Mouse (Mus musculus): Measurements from ENCODE around the gene Rd3l. TPM values are rescaled to one million over a fixed set of nuclear protein-coding genes. Genes with fewer than 3 reads are reported as not detected.
A peak's percentile ranks its signal among the peaks of the same experiment; 100 is the strongest.

Rd3l gene
- not detected in 2 replicates for polyA plus RNA-seq (2015; fragmentation: Nextera tagmentation; extraction: Ambion mirVana)

- Histone ChIP-seq H3K27ac (no peak within 1 kb of the TSS), H3K4me1 (peaks cover 16% of the 10 kb centered on the region), H3K4me2 (replicated peaks) (no peak within 1 kb of the TSS), H3K9me3 (no peaks in the 10 kb centered on the region), H3K36me3 (no peaks in the 10 kb centered on the region), H3K4me3 (no peak within 1 kb of the TSS), H3K27me3 (no peaks in the 10 kb centered on the region), H3K9ac (no peak within 1 kb of the TSS)
- ATAC-seq (ENCODE audit: low FRiP score, low read depth), result no peak
- WGBS, result 70% methylated on average over 6 of the region's 6 CpGs
Measured at GRCm38 (mm10) chr12:111980887-111981367, at the start of gene Rd3l. Gene Rd3l, minus strand, starts transcription at chr12:111981317.

GRCm38 (mm10) chr12:112027408-112027807 is 46.3 kb upstream of the Rd3l start:
- no peak for ATAC-seq (ENCODE audit: low FRiP score, low read depth)
- no peaks in the 10 kb centered on the region for H3K9me3 ChIP-seq
- no peak overlapping the region for H3K4me2 ChIP-seq (replicated peaks)
- H3K27me3 ChIP-seq, result no peaks in the 10 kb centered on the region
- 80% methylated on average over 4 of the region's 4 CpGs for WGBS
- no peak overlapping the region for H3K9ac ChIP-seq
- H3K27ac ChIP-seq, result no peak overlapping the region
- H3K36me3 ChIP-seq, result no peaks in the 10 kb centered on the region
- H3K4me3 ChIP-seq, result no peak overlapping the region
- H3K4me1 ChIP-seq, result no peaks in the 10 kb centered on the region

DNA sequence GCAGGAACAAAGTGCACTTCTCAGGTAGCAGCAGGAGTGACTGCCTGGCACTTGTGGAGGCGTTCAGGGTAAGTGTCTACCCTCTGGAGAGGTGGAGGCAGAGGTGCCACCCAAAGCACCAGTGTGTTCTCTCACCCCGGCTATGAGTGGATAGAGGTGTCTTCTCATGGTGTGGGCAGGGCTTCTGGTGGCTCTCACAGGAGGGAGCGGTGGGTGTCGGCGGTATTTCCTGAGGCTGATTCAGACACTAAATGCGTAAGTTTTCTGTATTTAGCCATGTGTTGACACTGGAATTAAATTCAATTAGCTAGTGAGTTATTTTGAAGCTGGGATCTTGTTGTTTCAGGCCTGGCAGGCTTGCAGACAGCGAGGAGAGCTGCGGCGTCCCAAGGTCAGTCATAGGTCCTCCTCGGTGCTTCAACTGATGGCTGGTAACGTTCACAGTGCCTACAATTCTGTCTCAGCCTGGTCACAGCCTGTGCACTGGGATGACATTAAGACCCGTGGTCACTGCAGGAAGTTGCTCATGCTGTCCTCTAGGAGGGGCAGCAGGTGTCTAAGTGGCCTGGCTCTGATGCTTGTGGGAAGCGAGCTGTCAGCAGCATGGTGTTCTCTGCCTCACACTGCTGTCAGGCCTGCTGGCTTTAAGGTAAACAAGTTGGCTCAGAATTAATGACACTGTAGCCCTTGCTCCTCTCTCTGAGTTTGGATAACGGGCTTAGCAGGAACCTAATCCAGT is 45.0 kb upstream of the Rd3l start:
- no peaks in the 10 kb centered on the region for H3K4me1 ChIP-seq
- H3K27me3 ChIP-seq, result no peaks in the 10 kb centered on the region
- 74% methylated on average over 14 of the region's 14 CpGs for WGBS
- H3K9ac ChIP-seq, result no peak overlapping the region
- H3K4me3 ChIP-seq, result no peak overlapping the region
- H3K27ac ChIP-seq, result no peak overlapping the region
- H3K36me3 ChIP-seq, result no peaks in the 10 kb centered on the region
- no peak for ATAC-seq (ENCODE audit: low FRiP score, low read depth)
- no peak overlapping the region for H3K4me2 ChIP-seq (replicated peaks)
- H3K9me3 ChIP-seq, result peaks cover 4% of the 10 kb centered on the region

DNA sequence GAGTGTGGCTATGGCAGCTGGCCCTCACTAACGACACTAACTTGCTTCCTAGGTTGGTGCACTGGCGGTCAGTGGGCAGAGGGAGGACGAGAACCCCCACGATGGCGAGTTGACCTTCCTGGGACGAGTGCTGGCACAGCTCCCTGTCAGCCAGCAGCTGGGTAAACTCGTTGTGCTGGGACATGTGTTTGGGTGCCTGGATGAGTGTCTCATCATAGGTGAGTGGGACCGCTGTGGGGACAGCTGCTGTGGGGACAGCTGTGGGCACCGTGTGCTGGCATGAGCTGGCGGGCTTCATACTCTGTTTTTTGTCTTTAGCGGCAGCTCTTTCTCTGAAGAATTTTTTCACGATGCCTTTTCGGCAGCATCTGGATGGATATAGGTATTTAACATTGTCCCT is 44.3 kb upstream of the Rd3l start:
- no peaks in the 10 kb centered on the region for H3K36me3 ChIP-seq
- no peaks in the 10 kb centered on the region for H3K27me3 ChIP-seq
- no peak overlapping the region for H3K9ac ChIP-seq
- no peak for ATAC-seq (ENCODE audit: low FRiP score, low read depth)
- no peak overlapping the region for H3K27ac ChIP-seq
- peaks cover 4% of the 10 kb centered on the region for H3K9me3 ChIP-seq
- H3K4me2 ChIP-seq (replicated peaks), result no peak overlapping the region
- H3K4me3 ChIP-seq, result no peak overlapping the region
- 90% methylated on average over 13 of the region's 13 CpGs for WGBS
- no peaks in the 10 kb centered on the region for H3K4me1 ChIP-seq

GRCm38 (mm10) chr12:112024581-112025310 is 43.6 kb upstream of the Rd3l start:
- H3K9me3 ChIP-seq, result peaks cover 7% of the 10 kb centered on the region
- ATAC-seq (ENCODE audit: low FRiP score, low read depth), result no peak
- H3K4me1 ChIP-seq, result no peaks in the 10 kb centered on the region
- H3K9ac ChIP-seq, result no peak overlapping the region
- WGBS, result 83% methylated on average over 17 of the region's 17 CpGs
- H3K4me3 ChIP-seq, result no peak overlapping the region
- H3K27me3 ChIP-seq, result no peaks in the 10 kb centered on the region
- no peaks in the 10 kb centered on the region for H3K36me3 ChIP-seq
- no peak overlapping the region for H3K27ac ChIP-seq
- no peak overlapping the region for H3K4me2 ChIP-seq (replicated peaks)

DNA sequence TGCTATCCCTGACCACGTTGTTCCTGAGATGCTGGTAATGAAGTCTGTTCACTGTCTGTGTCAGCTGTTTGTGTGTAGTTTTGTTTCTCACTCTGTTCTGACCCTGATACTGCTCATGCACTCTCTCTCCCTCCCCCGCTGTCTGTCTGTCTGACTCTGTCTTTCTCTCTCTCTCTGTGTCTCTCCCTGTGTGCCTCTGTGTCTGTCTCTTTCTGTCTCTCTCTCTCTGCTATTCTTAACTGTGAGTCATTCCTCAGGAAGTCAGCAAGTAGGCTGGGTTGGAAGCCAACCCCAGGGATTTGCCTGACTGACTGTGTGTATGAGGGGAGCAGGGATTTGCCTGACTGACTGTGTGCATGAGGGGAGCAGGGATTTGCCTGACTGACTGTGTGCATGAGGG is 42.2 kb upstream of the Rd3l start:
- 80% methylated on average over 2 of the region's 2 CpGs for WGBS
- Histone ChIP-seq H3K27me3 (no peaks in the 10 kb centered on the region), H3K9ac (no peak overlapping the region), H3K4me2 (replicated peaks) (no peak overlapping the region), H3K9me3 (peaks cover 7% of the 10 kb centered on the region), H3K36me3 (no peaks in the 10 kb centered on the region), H3K4me3 (no peak overlapping the region), H3K27ac (no peak overlapping the region), H3K4me1 (no peaks in the 10 kb centered on the region)
- no peak for ATAC-seq (ENCODE audit: low FRiP score, low read depth)

DNA sequence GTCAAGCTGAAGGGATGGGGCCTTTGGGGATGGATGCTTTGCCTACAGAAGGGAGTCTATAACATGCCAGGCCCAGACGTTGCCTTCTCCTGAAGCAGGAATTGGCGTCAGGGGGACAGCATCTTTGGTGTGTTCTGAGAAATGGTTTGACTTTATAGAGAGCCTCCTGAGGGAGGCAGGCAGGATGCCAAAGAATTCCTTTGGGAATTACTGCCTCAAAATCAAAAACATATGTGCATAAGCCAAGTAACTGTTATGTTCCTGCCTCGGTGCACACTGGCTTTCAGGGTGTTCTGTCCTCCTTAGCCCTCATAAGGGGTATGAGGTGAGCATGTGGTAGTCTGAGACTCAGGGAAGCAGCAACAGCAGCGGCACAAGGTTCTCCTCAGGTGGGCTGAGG is 35.2 kb upstream of the Rd3l start:
- H3K4me2 ChIP-seq (replicated peaks), result no peak overlapping the region
- peak overlapping the region; percentile 79; the same call in 1 of the 2 replicates for H3K27ac ChIP-seq
- H3K4me3 ChIP-seq, result no peak overlapping the region
- H3K9me3 ChIP-seq, result peaks cover 7% of the 10 kb centered on the region
- peaks cover 14% of the 10 kb centered on the region for H3K4me1 ChIP-seq
- WGBS, result 21% methylated on average over 4 of the region's 4 CpGs
- no peak for ATAC-seq (ENCODE audit: low FRiP score, low read depth)
- no peak overlapping the region for H3K9ac ChIP-seq
- H3K27me3 ChIP-seq, result no peaks in the 10 kb centered on the region
- H3K36me3 ChIP-seq, result no peaks in the 10 kb centered on the region

DNA sequence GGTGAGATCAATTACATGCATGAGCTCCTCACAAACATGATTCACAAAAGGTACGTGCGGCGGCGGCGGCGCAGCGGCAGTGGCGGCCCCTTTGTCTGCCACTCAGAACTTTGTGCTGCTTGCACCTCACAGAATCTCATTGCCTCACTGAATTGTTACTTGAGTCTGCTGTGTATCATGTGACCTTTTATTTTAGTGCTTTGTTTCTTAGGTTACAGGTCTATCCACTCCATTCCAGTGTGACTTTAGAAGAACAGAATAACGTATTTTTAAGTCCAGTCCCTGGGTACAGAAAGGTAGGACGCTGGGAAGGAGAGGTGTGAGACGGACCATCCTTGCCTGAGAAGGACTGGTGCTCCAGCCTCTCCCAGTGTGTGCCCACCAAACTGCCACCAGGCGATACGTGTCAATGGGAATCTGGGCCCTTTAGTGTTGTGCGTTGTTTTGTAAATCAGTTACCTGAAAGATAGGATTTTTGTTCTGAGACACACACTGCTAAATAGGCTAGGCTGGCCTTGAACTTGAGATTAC is 32.2 kb upstream of the Rd3l start:
- H3K4me1 ChIP-seq, result peaks cover 14% of the 10 kb centered on the region
- no peak overlapping the region for H3K27ac ChIP-seq
- no peak overlapping the region for H3K9ac ChIP-seq
- peaks cover 4% of the 10 kb centered on the region; the same call in 1 of the 2 replicates for H3K9me3 ChIP-seq
- no peaks in the 10 kb centered on the region for H3K27me3 ChIP-seq
- H3K36me3 ChIP-seq, result no peaks in the 10 kb centered on the region
- ATAC-seq (ENCODE audit: low FRiP score, low read depth), result peak; percentile 42; the same call in 1 of the 2 replicates
- WGBS, result 33% methylated on average over 14 of the region's 14 CpGs
- peak overlapping the region; percentile 55 for H3K4me2 ChIP-seq (replicated peaks)
- peak overlapping the region; percentile 21 for H3K4me3 ChIP-seq

DNA sequence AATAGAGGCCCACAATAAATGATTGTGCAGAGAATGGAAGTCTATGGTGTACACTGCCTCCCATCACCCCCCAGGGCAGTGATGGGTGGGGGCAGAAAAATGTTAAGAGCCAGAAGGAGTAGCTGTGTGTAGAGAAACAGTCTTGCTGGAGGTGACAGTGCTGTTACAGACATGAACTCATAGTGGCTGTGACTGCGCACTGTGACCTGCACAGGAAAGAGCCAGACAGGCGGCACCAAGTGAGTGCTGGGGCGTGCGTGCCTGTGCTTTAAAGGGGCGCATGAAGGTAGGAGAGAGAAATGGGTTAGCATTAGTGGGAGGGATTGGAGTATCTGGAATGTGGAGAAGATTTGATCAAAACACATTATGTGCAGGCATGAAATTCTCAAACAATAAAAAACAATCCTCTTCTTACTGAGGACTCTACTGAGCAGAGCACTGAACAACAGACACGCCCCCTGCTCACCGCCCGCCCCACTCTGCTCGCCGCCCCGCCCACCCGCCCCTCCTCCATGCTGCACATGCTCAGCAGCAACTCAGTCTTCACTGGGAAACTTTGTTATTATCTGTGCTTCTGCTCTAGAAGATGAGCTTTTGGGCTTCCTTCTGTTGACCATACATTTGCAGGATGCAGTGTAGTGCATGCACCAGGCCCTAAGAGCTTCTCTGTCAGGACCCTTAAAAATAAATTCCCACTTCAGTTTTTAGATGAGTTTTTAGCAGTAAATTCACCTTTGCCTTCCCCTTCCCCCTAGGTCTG is 31.6 kb upstream of the Rd3l start:
- Histone ChIP-seq H3K4me3 (peak overlapping the region; percentile 21), H3K9me3 (peaks cover 4% of the 10 kb centered on the region; the same call in 1 of the 2 replicates), H3K9ac (no peak overlapping the region), H3K4me1 (peaks cover 14% of the 10 kb centered on the region), H3K27me3 (no peaks in the 10 kb centered on the region), H3K4me2 (replicated peaks) (peak overlapping the region; percentile 55), H3K27ac (no peak overlapping the region), H3K36me3 (no peaks in the 10 kb centered on the region)
- 38% methylated on average over 12 of the region's 12 CpGs for WGBS
- peak; percentile 78 for ATAC-seq (ENCODE audit: low FRiP score, low read depth)

DNA sequence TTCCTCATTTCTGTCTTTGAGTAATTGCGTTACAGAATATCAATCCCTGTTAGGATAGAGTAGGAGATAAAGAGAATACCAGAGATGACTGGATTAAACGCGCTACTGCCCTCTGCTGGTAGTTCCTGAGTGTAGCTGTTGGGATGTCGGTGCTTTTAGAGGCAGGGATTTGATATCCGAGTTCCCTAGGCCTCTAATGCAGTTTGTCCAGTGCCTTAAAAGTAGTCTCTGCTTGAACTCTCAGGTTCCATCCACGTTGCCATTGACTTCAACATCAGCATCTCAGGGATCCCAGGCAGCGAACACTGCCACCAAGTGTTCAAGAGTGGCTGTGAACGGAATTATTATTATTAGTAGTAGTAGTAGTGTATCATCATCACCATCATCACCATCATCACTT is 20.1 kb upstream of the Rd3l start:
- ATAC-seq (ENCODE audit: low FRiP score, low read depth), result 0 out of 2 replicates have a peak, but pooled peaks have one; percentile 48
- no peaks in the 10 kb centered on the region for H3K36me3 ChIP-seq
- H3K27ac ChIP-seq, result no peak overlapping the region
- no peaks in the 10 kb centered on the region for H3K27me3 ChIP-seq
- no peak overlapping the region for H3K4me2 ChIP-seq (replicated peaks)
- H3K4me1 ChIP-seq, result no peaks in the 10 kb centered on the region
- no peak overlapping the region for H3K4me3 ChIP-seq
- no peak overlapping the region for H3K9ac ChIP-seq
- WGBS, result 20% methylated on average over 8 of the region's 8 CpGs
- 0 out of 2 replicates have a peak, but pooled peaks cover under 1% of the 10 kb centered on the region for H3K9me3 ChIP-seq

DNA sequence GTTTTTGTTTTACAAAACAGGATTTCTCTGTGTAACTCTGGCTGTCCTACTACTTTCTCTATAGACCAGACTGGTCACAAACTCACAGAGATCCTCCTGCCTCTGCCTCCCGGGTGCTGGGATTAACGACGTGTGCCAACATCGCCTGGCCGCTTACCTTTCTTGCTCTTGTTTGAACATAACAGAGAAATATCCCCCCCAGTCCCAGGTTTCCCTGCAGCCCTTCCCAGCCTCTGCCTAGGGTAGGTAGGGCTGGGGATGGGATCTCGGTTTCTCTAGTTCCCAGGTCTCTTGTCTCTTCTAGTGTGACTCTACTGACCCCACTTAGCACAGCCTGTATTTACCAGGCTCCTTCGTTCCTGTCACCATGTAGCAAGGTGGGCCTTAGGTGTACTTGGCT is 18.6 kb upstream of the Rd3l start:
- Histone ChIP-seq H3K9ac (no peak overlapping the region), H3K27ac (no peak overlapping the region), H3K9me3 (peaks cover 6% of the 10 kb centered on the region; the same call in 1 of the 2 replicates), H3K27me3 (no peaks in the 10 kb centered on the region), H3K4me1 (no peaks in the 10 kb centered on the region), H3K4me3 (no peak overlapping the region), H3K36me3 (no peaks in the 10 kb centered on the region), H3K4me2 (replicated peaks) (no peak overlapping the region)
- no peak for ATAC-seq (ENCODE audit: low FRiP score, low read depth)
- 95% methylated on average over 7 of the region's 7 CpGs for WGBS
